In genomic region chr6:9002686-9003085, GRCm38 (mm10) we compare ENCODE assay signal across 30 mouse cellular contexts. TPM values are rescaled to one million over a fixed set of nuclear protein-coding genes. Genes with fewer than 3 reads are reported as not detected.
"Had no signal": no experiment of that assay in that cellular context is flagged by ENCODE, and none has a peak within 500 bp of the region (broad histone marks: within the 10 kb centered on the region; RNA-seq: fewer than 3 reads in every experiment).

No protein-coding gene starts in this region.

- H3K27me3 ChIP-seq: heart, embryonic 13.5 days; heart, embryonic 15.5 days; hindbrain, embryonic 13.5 days; hindbrain, embryonic 15.5 days; kidney, embryonic 15.5 days; limb, embryonic 13.5 days; limb, embryonic 15.5 days; liver, embryonic 12.5 days had no signal

- H3K4me1 ChIP-seq: heart, embryonic 13.5 days; heart, embryonic 15.5 days; hindbrain, embryonic 13.5 days; kidney, embryonic 15.5 days; limb, embryonic 13.5 days; limb, embryonic 15.5 days; liver, embryonic 12.5 days had no signal

- H3K9ac ChIP-seq: heart, embryonic 13.5 days; heart, embryonic 15.5 days; hindbrain, embryonic 13.5 days; hindbrain, embryonic 15.5 days; kidney, embryonic 15.5 days; limb, embryonic 13.5 days; limb, embryonic 15.5 days; liver, embryonic 12.5 days; liver, embryonic 14.5 days had no signal

- H3K27ac ChIP-seq: heart, adult 2 months; heart, embryonic 13.5 days; heart, embryonic 15.5 days; hindbrain, embryonic 13.5 days; hindbrain, embryonic 15.5 days; hindbrain, postnatal 0 days; kidney, embryonic 15.5 days; kidney, postnatal 0 days; limb, embryonic 13.5 days; limb, embryonic 15.5 days; liver, embryonic 12.5 days; liver, embryonic 14.5 days had no signal

- H3K4me3 ChIP-seq: heart, adult 2 months; heart, embryonic 13.5 days; heart, embryonic 15.5 days; hindbrain, embryonic 13.5 days; hindbrain, embryonic 15.5 days; kidney, embryonic 15.5 days; limb, embryonic 13.5 days; limb, embryonic 15.5 days; liver, embryonic 12.5 days had no signal

- H3K9me3 ChIP-seq: heart, embryonic 13.5 days; heart, embryonic 15.5 days; hindbrain, embryonic 13.5 days; hindbrain, embryonic 15.5 days; kidney, embryonic 15.5 days; limb, embryonic 13.5 days; limb, embryonic 15.5 days; liver, embryonic 12.5 days had no signal

- H3K4me2 ChIP-seq: heart, embryonic 11.5 days; heart, embryonic 13.5 days; heart, embryonic 15.5 days; hindbrain, embryonic 13.5 days; hindbrain, embryonic 15.5 days; kidney, embryonic 15.5 days; limb, embryonic 13.5 days; limb, embryonic 15.5 days; liver, embryonic 12.5 days had no signal

- ATAC-seq: hindbrain, postnatal 0 days; intestine, embryonic 16.5 days; liver, embryonic 12.5 days had no signal

- H3K36me3 ChIP-seq: heart, embryonic 13.5 days; heart, embryonic 15.5 days; hindbrain, embryonic 13.5 days; hindbrain, embryonic 15.5 days; kidney, embryonic 15.5 days; limb, embryonic 13.5 days; limb, embryonic 15.5 days; liver, embryonic 12.5 days had no signal

- DNase-seq: gastrocnemius, postnatal 14 days; gastrocnemius, postnatal 36 days; heart, adult 11 months; heart, adult 2 months; heart, postnatal 14 days; heart, postnatal 36 days; kidney, adult 11 months; kidney, adult 2 months; kidney, adult 9 months; kidney, postnatal 14 days; kidney, postnatal 36 days; left cerebral cortex, postnatal 4 days had no signal

RNA-seq across cellular contexts. Expression of gene Nxph1, which starts 54.5 kb away (rescaled TPM):
- total RNA-seq: gastrocnemius, adult 18-20 months; gastrocnemius, adult 8-10 months; gastrocnemius, postnatal 14 days; gastrocnemius, postnatal 36 days; heart, adult 2 months; heart, postnatal 14 days; heart, postnatal 36 days; hematopoietic stem cell, adult 5-6 weeks had no signal
- polyA plus RNA-seq: heart, adult 2 months; heart, embryonic 11.5 days; kidney, postnatal 0 days; liver, adult 2 months; liver, embryonic 12.5 days; liver, embryonic 14.5 days; liver, embryonic 16.5 days had no signal
